Mouse (Mus musculus) small intestine, adult 2 months (tissue): ENCODE measurements around the gene Ralgapa2.

Experiments
- CTCF ChIP-seq: fragments of 200-500 bp; IDR thresholded peaks from 2 replicates; pipeline ENCODE4 v1.5.1; 2012; ENCODE audit warnings: low read depth, mild to moderate bottlenecking, control low read depth, inconsistent platforms, low read length, moderate library complexity, mixed read lengths; ENCODE audit not compliant: insufficient replicate concordance, insufficient read length; ENCODE audit errors: extremely low read depth
- POLR2A ChIP-seq: fragments of 200-500 bp; IDR thresholded peaks from 2 replicates; pipeline ENCODE4 v1.6.1; 2012; ENCODE audit warnings: low read depth, mild to moderate bottlenecking, control low read depth, inconsistent platforms, low read length, moderate library complexity

- TF ChIP-seq CTCF: no peak
- TF ChIP-seq POLR2A: no peak
Observed at GRCm38 (mm10) chr2:146441711-146442110, 70.4 kb downstream of the Ralgapa2 start.
